Mouse (Mus musculus): ENCODE results near the gene Tank. TPM values are rescaled to one million over a fixed set of nuclear protein-coding genes. Genes with fewer than 3 reads are reported as not detected.
A peak's percentile ranks its signal among the peaks of the same experiment; 100 is the strongest.

The Tank gene
- 8.5 TPM for polyA plus RNA-seq (2012; fragmentation: generic; extraction: Trizol)
- long read RNA-seq, experiment 1, transcript Tank-205 (8 exons, 2,016 nt): major isoform, 5 of 25 reads
- long read RNA-seq, experiment 1, transcript Tank-203 (8 exons, 2,039 nt): major isoform, 5 of 25 reads
- long read RNA-seq, experiment 1, partial matches to known transcripts: 2 of 25 reads
- long read RNA-seq, experiment 1, other reads (novel, unspliced or antisense): 9 of 25 reads
- long read RNA-seq, experiment 2, transcript Tank-201 (8 exons, 2,018 nt): minor isoform, 8 of 118 reads
- long read RNA-seq, experiment 2, transcript Tank-203 (8 exons, 2,039 nt): major isoform, 29 of 118 reads
- long read RNA-seq, experiment 2, transcript Tank-205 (8 exons, 2,016 nt): minor isoform, 9 of 118 reads
- long read RNA-seq, experiment 2, partial matches to known transcripts: 3 of 118 reads
- long read RNA-seq, experiment 2, other reads (novel, unspliced or antisense): 62 of 118 reads

GRCm38 (mm10) chr2:61578433-61578832 is at the start of gene Tank:
TSS of gene Tank (plus strand) at chr2:61578585.
- TF ChIP-seq MYOD1 (IDR thresholded peaks at IDR 0.05; ENCODE audit: control insufficient read depth, insufficient read length, low read depth): no peak
- TF ChIP-seq CTCF (IDR thresholded peaks at IDR 0.05; ENCODE audit: control insufficient read depth, insufficient read depth, insufficient read length): no peak
- no peak for TF ChIP-seq FOSL1 (IDR thresholded peaks at IDR 0.05; ENCODE audit: insufficient read depth, low read length, poor library complexity, severe bottlenecking)
- TF ChIP-seq CEBPB (IDR thresholded peaks at IDR 0.05; ENCODE audit: low read depth): no peak
- TF ChIP-seq USF1 (IDR thresholded peaks at IDR 0.05; ENCODE audit: low read depth): no peak
- no peak for TF ChIP-seq MAX (IDR thresholded peaks at IDR 0.05)
- TF ChIP-seq MYOG (IDR thresholded peaks at IDR 0.05; ENCODE audit: control insufficient read depth, extremely low read depth, insufficient read length): no peak
- Histone ChIP-seq H3K27me3 (ENCODE audit: control insufficient read depth, insufficient read depth, insufficient read length) (no peaks in the 10 kb centered on the region), H3ac (ENCODE audit: control insufficient read depth, insufficient read length, low read depth) (peak within 1 kb of the TSS; percentile 40), H3K79me2 (ENCODE audit: control insufficient read depth, insufficient read depth) (peaks cover 18% of the 10 kb centered on the region), H3K4me3 (ENCODE audit: insufficient read depth, poor library complexity, severe bottlenecking) (peak within 1 kb of the TSS; percentile 23), H3K79me3 (ENCODE audit: low read depth) (no peaks in the 10 kb centered on the region), H3K36me3 (ENCODE audit: control insufficient read depth, insufficient read depth) (no peaks in the 10 kb centered on the region)

GRCm38 (mm10) chr2:61532326-61532725 is 46.1 kb upstream of the Tank start:
- Histone ChIP-seq H3K79me3 (ENCODE audit: low read depth) (no peaks in the 10 kb centered on the region), H3K36me3 (ENCODE audit: control insufficient read depth, insufficient read depth) (no peaks in the 10 kb centered on the region), H3ac (ENCODE audit: control insufficient read depth, insufficient read length, low read depth) (no peak overlapping the region), H3K27me3 (ENCODE audit: control insufficient read depth, insufficient read depth, insufficient read length) (no peaks in the 10 kb centered on the region), H3K4me3 (ENCODE audit: insufficient read depth, poor library complexity, severe bottlenecking) (no peak overlapping the region), H3K79me2 (ENCODE audit: control insufficient read depth, insufficient read depth) (no peaks in the 10 kb centered on the region)
- TF ChIP-seq FOSL1 (IDR thresholded peaks at IDR 0.05; ENCODE audit: insufficient read depth, low read length, poor library complexity, severe bottlenecking) (no peak), MYOD1 (IDR thresholded peaks at IDR 0.05; ENCODE audit: control insufficient read depth, insufficient read length, low read depth) (no peak), USF1 (IDR thresholded peaks at IDR 0.05; ENCODE audit: low read depth) (no peak), MAX (IDR thresholded peaks at IDR 0.05) (no peak), CEBPB (IDR thresholded peaks at IDR 0.05; ENCODE audit: low read depth) (no peak), MYOG (IDR thresholded peaks at IDR 0.05; ENCODE audit: control insufficient read depth, extremely low read depth, insufficient read length) (no peak), CTCF (IDR thresholded peaks at IDR 0.05; ENCODE audit: control insufficient read depth, insufficient read depth, insufficient read length) (no peak)

GRCm38 (mm10) chr2:61533131-61533530 is 45.3 kb upstream of the Tank start:
- Histone ChIP-seq H3K79me2 (ENCODE audit: control insufficient read depth, insufficient read depth) (no peaks in the 10 kb centered on the region), H3K4me3 (ENCODE audit: insufficient read depth, poor library complexity, severe bottlenecking) (no peak overlapping the region), H3K36me3 (ENCODE audit: control insufficient read depth, insufficient read depth) (no peaks in the 10 kb centered on the region), H3K27me3 (ENCODE audit: control insufficient read depth, insufficient read depth, insufficient read length) (no peaks in the 10 kb centered on the region), H3ac (ENCODE audit: control insufficient read depth, insufficient read length, low read depth) (no peak overlapping the region), H3K79me3 (ENCODE audit: low read depth) (no peaks in the 10 kb centered on the region)
- TF ChIP-seq FOSL1 (IDR thresholded peaks at IDR 0.05; ENCODE audit: insufficient read depth, low read length, poor library complexity, severe bottlenecking) (no peak), CTCF (IDR thresholded peaks at IDR 0.05; ENCODE audit: control insufficient read depth, insufficient read depth, insufficient read length) (no peak), CEBPB (IDR thresholded peaks at IDR 0.05; ENCODE audit: low read depth) (no peak)

- TF ChIP-seq FOSL1 (IDR thresholded peaks at IDR 0.05; ENCODE audit: insufficient read depth, low read length, poor library complexity, severe bottlenecking) (no peak), CTCF (IDR thresholded peaks at IDR 0.05; ENCODE audit: control insufficient read depth, insufficient read depth, insufficient read length) (no peak), MYOD1 (IDR thresholded peaks at IDR 0.05; ENCODE audit: control insufficient read depth, insufficient read length, low read depth) (no peak), CEBPB (IDR thresholded peaks at IDR 0.05; ENCODE audit: low read depth) (no peak), MYOG (IDR thresholded peaks at IDR 0.05; ENCODE audit: control insufficient read depth, extremely low read depth, insufficient read length) (no peak), USF1 (IDR thresholded peaks at IDR 0.05; ENCODE audit: low read depth) (no peak), MAX (IDR thresholded peaks at IDR 0.05) (no peak)
- Histone ChIP-seq H3K79me2 (ENCODE audit: control insufficient read depth, insufficient read depth) (no peaks in the 10 kb centered on the region), H3K36me3 (ENCODE audit: control insufficient read depth, insufficient read depth) (no peaks in the 10 kb centered on the region), H3K79me3 (ENCODE audit: low read depth) (no peaks in the 10 kb centered on the region), H3K4me3 (ENCODE audit: insufficient read depth, poor library complexity, severe bottlenecking) (no peak overlapping the region), H3ac (ENCODE audit: control insufficient read depth, insufficient read length, low read depth) (no peak overlapping the region), H3K27me3 (ENCODE audit: control insufficient read depth, insufficient read depth, insufficient read length) (no peaks in the 10 kb centered on the region)
These were observed 41.5 kb upstream of the Tank start for GRCm38 (mm10) chr2:61536901-61537300.

GRCm38 (mm10) chr2:61539378-61539777 is 39.0 kb upstream of the Tank start:
- H3K79me2 ChIP-seq (ENCODE audit: control insufficient read depth, insufficient read depth): no peaks in the 10 kb centered on the region
- no peaks in the 10 kb centered on the region for H3K36me3 ChIP-seq (ENCODE audit: control insufficient read depth, insufficient read depth)
- H3K79me3 ChIP-seq (ENCODE audit: low read depth): no peaks in the 10 kb centered on the region
- no peak overlapping the region for H3K4me3 ChIP-seq (ENCODE audit: insufficient read depth, poor library complexity, severe bottlenecking)
- no peak for TF ChIP-seq MYOG (IDR thresholded peaks at IDR 0.05; ENCODE audit: control insufficient read depth, extremely low read depth, insufficient read length)
- TF ChIP-seq CTCF (IDR thresholded peaks at IDR 0.05; ENCODE audit: control insufficient read depth, insufficient read depth, insufficient read length): no peak
- no peak for TF ChIP-seq FOSL1 (IDR thresholded peaks at IDR 0.05; ENCODE audit: insufficient read depth, low read length, poor library complexity, severe bottlenecking)
- no peak for TF ChIP-seq CEBPB (IDR thresholded peaks at IDR 0.05; ENCODE audit: low read depth)
- no peak for TF ChIP-seq MAX (IDR thresholded peaks at IDR 0.05)
- H3ac ChIP-seq (ENCODE audit: control insufficient read depth, insufficient read length, low read depth): no peak overlapping the region
- H3K27me3 ChIP-seq (ENCODE audit: control insufficient read depth, insufficient read depth, insufficient read length): no peaks in the 10 kb centered on the region
